Mouse (Mus musculus) kidney, embryonic 14.5 days (tissue): ENCODE measurements at regions not wholly inside any gene's neighbourhood (a gene's known extent, or its start where the extent isn't known, plus 50 kb on each side); places are given as distances from the start of the nearest gene placed in this dataset.

Source experiments
- ATAC-seq: fragments of 200-750 bp; cut with Nextera tagmentation; 2 replicates; pipeline ENCODE4 v1.8.0; 2017; ENCODE audit warnings: moderate number of reproducible peaks, mild to moderate bottlenecking, moderate TSS enrichment, moderate library complexity; ENCODE audit not compliant: low FRiP score, low TSS enrichment
- H3K27ac ChIP-seq: fragments of 300-500 bp; sonication (generic); 2 replicates; pipeline ENCODE4 v1.5.1; 2014; ENCODE audit warnings: low read depth, mild to moderate bottlenecking, low read length, moderate library complexity, mixed read lengths
- H3K27me3 ChIP-seq: fragments of 300-500 bp; sonication (generic); 2 replicates; pipeline ENCODE4 v1.6.1; 2014; ENCODE audit warnings: mild to moderate bottlenecking, low read length; ENCODE audit not compliant: control insufficient read depth, insufficient read depth
- H3K36me3 ChIP-seq: fragments of 300-500 bp; sonication (generic); 2 replicates; pipeline ENCODE4 v1.6.1; 2014; ENCODE audit warnings: low read length, mixed read lengths; ENCODE audit not compliant: control insufficient read depth, insufficient read depth
- H3K4me1 ChIP-seq: fragments of 300-500 bp; sonication (generic); 2 replicates; pipeline ENCODE4 v1.6.1; 2014; ENCODE audit warnings: low read length, mixed read lengths; ENCODE audit not compliant: control insufficient read depth, insufficient read depth
- H3K4me2 ChIP-seq: fragments of 300-500 bp; sonication (generic); replicated peaks from 2 replicates; pipeline ENCODE4 v1.6.1; 2014; ENCODE audit warnings: low read depth, mild to moderate bottlenecking, low read length
- H3K4me3 ChIP-seq: fragments of 300-500 bp; sonication (generic); 2 replicates; pipeline ENCODE4 v1.5.1; 2014; ENCODE audit warnings: mild to moderate bottlenecking, low read length
- H3K9ac ChIP-seq: fragments of 300-500 bp; sonication (generic); 2 replicates; pipeline ENCODE4 v1.6.1; 2014; ENCODE audit warnings: low read depth, mild to moderate bottlenecking, low read length, moderate library complexity
- H3K9me3 ChIP-seq: fragments of 300-500 bp; sonication (generic); 2 replicates; pipeline ENCODE4 v1.6.1; 2016; ENCODE audit warnings: low read length; ENCODE audit not compliant: control insufficient read depth
- WGBS: fragments of 180-500 bp; shearing (Covaris S2); extraction: QIAGEN DNeasy Blood & Tissue Kit; methylation state at CpG from one replicate; pipeline ENCODE4 v1.1.7; 2014; 5-methylcytosine and 5-hydroxymethylcytosine counted together

DNA sequence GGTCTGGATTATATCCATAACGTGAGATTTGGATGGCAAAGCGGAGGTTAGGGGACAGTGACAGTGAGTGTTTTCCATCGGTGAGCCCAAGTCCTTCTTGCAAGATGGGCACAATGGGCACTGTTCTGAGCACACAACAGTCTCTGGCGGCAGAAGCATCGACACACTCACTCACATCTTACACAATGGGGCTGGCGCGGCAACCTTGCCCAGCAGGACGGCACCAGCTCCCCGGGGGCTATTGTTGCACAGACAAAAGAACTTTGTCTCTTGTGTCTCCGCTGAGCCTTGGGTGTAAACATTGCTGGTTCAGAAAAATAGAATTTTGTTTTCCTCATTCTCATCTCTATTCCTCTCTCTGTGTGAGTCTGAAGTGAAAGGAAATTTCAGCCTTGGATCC, 53.6 kb upstream of the Cldn18 start:
- no peaks in the 10 kb centered on the region for H3K27me3 ChIP-seq
- H3K9ac ChIP-seq, result no peak overlapping the region
- H3K4me2 ChIP-seq, result no peak overlapping the region
- no peaks in the 10 kb centered on the region for H3K9me3 ChIP-seq
- H3K36me3 ChIP-seq, result no peaks in the 10 kb centered on the region
- no peaks in the 10 kb centered on the region for H3K4me1 ChIP-seq
- ATAC-seq, result no peak
- WGBS, result 28% methylated on average over 10 of the region's 10 CpGs
- H3K4me3 ChIP-seq, result no peak overlapping the region
- no peak overlapping the region for H3K27ac ChIP-seq
